In genomic region chr12:37498871-37499270, GRCm38 (mm10) we compare ENCODE assay signal across 23 mouse cellular contexts.
DNase-seq lines count a peak whose midpoint lies in the region; TF ChIP-seq lines count a peak whose summit lies in the region.
"Had no signal": no experiment of that assay in that cellular context is flagged by ENCODE, and none has a peak within 500 bp of the region (broad histone marks: within the 10 kb centered on the region; RNA-seq: fewer than 3 reads in every experiment).

No protein-coding gene starts in this region.

- H3K36me3 ChIP-seq in heart, adult 2 months (ENCODE audit: control insufficient read depth, insufficient read depth, low read length) = no peaks in the 10 kb centered on the region
- H3K36me3 ChIP-seq: heart, embryonic 13.5 days; hindbrain, embryonic 12.5 days; liver, embryonic 15.5 days; midbrain, embryonic 13.5 days had no signal

- WGBS in heart, adult 2 months = 53% methylated on average over 3 of the region's 3 CpGs

- no peaks in the 10 kb centered on the region for H3K79me2 ChIP-seq in heart, adult 2 months (replicated peaks; ENCODE audit: control insufficient read depth, insufficient read depth, low read length)

- H3K27ac ChIP-seq in heart, adult 2 months = no peak overlapping the region
- H3K27ac ChIP-seq: heart, embryonic 13.5 days; hindbrain, embryonic 12.5 days; left cerebral cortex, adult 2 months; liver, embryonic 15.5 days; midbrain, embryonic 13.5 days had no signal

- peak; percentile 17 to 25 for DNase-seq in cerebellum, postnatal 14 days
- DNase-seq in cerebellum, postnatal 4 days (ENCODE audit: low spot score in 2 of 2) = no peak
- peak; percentile 16 to 17 for DNase-seq in heart, postnatal 10 days
- DNase-seq in heart, adult 2 months = no peak
- peak; percentile 39 for DNase-seq in brain, embryonic 14.5 days (ENCODE audit: low read depth)
- peak; percentile 7 for DNase-seq in lung, postnatal 25 days (ENCODE audit: low spot score)
- no peak for DNase-seq in left cerebral cortex, adult 11 months (ENCODE audit: low spot score)
- no peak for DNase-seq in right cerebral cortex, postnatal 14 days
- DNase-seq: adrenal gland, postnatal 36 days; cerebellum, adult 18-20 months; cerebellum, postnatal 36 days; gastrocnemius, postnatal 10 days; heart, adult 11 months; kidney, postnatal 25 days; liver; spleen, adult 18-20 months; thymus, postnatal 14 days had no signal

- no peak for TF ChIP-seq CTCF in heart, adult 2 months (IDR thresholded peaks at IDR 0.05)
- TF ChIP-seq CTCF in brain, embryonic 14.5 days (IDR thresholded peaks at IDR 0.05; ENCODE audit: borderline replicate concordance, extremely low read depth, insufficient read depth, insufficient read length) = no peak

- no peaks in the 10 kb centered on the region for H3K4me1 ChIP-seq in heart, adult 2 months (ENCODE audit: control insufficient read depth, insufficient read depth, low read length)
- H3K4me1 ChIP-seq: heart, embryonic 13.5 days; hindbrain, embryonic 12.5 days; liver, embryonic 15.5 days; megakaryocyte, embryonic 14.5 days; midbrain, embryonic 13.5 days had no signal

- H3K27me3 ChIP-seq in heart, adult 2 months (ENCODE audit: control insufficient read depth, insufficient read depth, low read length) = no peaks in the 10 kb centered on the region
- H3K27me3 ChIP-seq: heart, embryonic 13.5 days; hindbrain, embryonic 12.5 days; liver, embryonic 15.5 days; megakaryocyte, embryonic 14.5 days; midbrain, embryonic 13.5 days had no signal

- no peak for TF ChIP-seq POLR2A in heart, adult 2 months (IDR thresholded peaks at IDR 0.05; ENCODE audit: insufficient read depth, low read depth, low read length)
- no peak for TF ChIP-seq POLR2A in brain, embryonic 14.5 days (IDR thresholded peaks at IDR 0.05; ENCODE audit: borderline replicate concordance, extremely low read depth, insufficient read depth, insufficient read length, poor library complexity, severe bottlenecking)

- H3K9ac ChIP-seq in heart, adult 2 months (ENCODE audit: low read depth, low read length) = no peak overlapping the region
- H3K9ac ChIP-seq: heart, embryonic 13.5 days; hindbrain, embryonic 12.5 days; liver, embryonic 15.5 days; midbrain, embryonic 13.5 days had no signal

- H3K4me3 ChIP-seq in heart, adult 2 months = no peak overlapping the region
- H3K4me3 ChIP-seq: heart, embryonic 13.5 days; hindbrain, embryonic 12.5 days; left cerebral cortex, adult 2 months; liver, embryonic 15.5 days; megakaryocyte, embryonic 14.5 days; midbrain, embryonic 13.5 days had no signal

- no peak for TF ChIP-seq EP300 in heart, adult 2 months (IDR thresholded peaks at IDR 0.05; ENCODE audit: insufficient read depth, low read depth, low read length)

- intact Hi-C loops in heart, postnatal 10 days (cut with DNase I) = no loop called here
- intact Hi-C loops in heart, adult 2 months (cut with DNase I) = no loop called here

Comparison
In these comparisons a context has a peak if more than half of its experiments do, and no peak if none do; other contexts are left out.
1. DNase-seq: peak in cerebellum, postnatal 14 days (2 of 2), heart, postnatal 10 days (2 of 2), brain, embryonic 14.5 days (single experiment) and lung, postnatal 25 days (single experiment); none in cerebellum, postnatal 4 days (0 of 2), heart, adult 2 months (0 of 2), left cerebral cortex, adult 11 months (single experiment) and right cerebral cortex, postnatal 14 days (single experiment).